Mouse (Mus musculus) ES-E14 (cell line): ENCODE measurements at regions not wholly inside any gene's neighbourhood (a gene's known extent, or its start where the extent isn't known, plus 50 kb on each side); places are given as distances from the start of the nearest gene placed in this dataset.
A peak's percentile ranks its signal among the peaks of the same experiment; 100 is the strongest.

Experiments used
- DNase-seq: peaks from one replicate; pipeline ENCODE4 v3.0.0-alpha.2; 2013; ENCODE audit warnings: low read depth, low spot score
- H3K27ac ChIP-seq: 2 replicates; pipeline ENCODE4 v1.5.1; 2012; ENCODE audit warnings: low read depth, mild to moderate bottlenecking, low read length, moderate library complexity, mixed read lengths; ENCODE audit not compliant: poor library complexity, insufficient read depth, severe bottlenecking
- H3K36me3 ChIP-seq: 2 replicates; pipeline ENCODE4 v1.6.1; 2012; ENCODE audit warnings: mild to moderate bottlenecking, low read length, moderate library complexity, mixed read lengths; ENCODE audit not compliant: control insufficient read depth, poor library complexity, insufficient read depth, severe bottlenecking
- H3K4me1 ChIP-seq, 2 experiments: fragments of 150-350 bp in 1 of 2; sonication (generic) in 1 of 2; 2 replicates each; pipeline ENCODE4 v1.6.1; 2012; ENCODE audit warnings: low read length in 2 of 2, mild to moderate bottlenecking in 1 of 2, mixed read lengths in 1 of 2; ENCODE audit not compliant: control insufficient read depth in 2 of 2, insufficient read depth in 2 of 2, poor library complexity in 1 of 2
- H3K4me3 ChIP-seq, 2 experiments: fragments of 150-350 bp in 1 of 2; sonication (generic) in 1 of 2; 2 replicates each; pipeline ENCODE4 v1.5.1; 2012; ENCODE audit warnings: low read length in 2 of 2, low read depth in 1 of 2, mild to moderate bottlenecking in 1 of 2, mixed read lengths in 1 of 2; ENCODE audit not compliant: insufficient read depth in 1 of 2, poor library complexity in 1 of 2, severe bottlenecking in 1 of 2
- H3K9ac ChIP-seq: 2 replicates; pipeline ENCODE4 v1.6.1; 2012; ENCODE audit warnings: low read depth, mild to moderate bottlenecking, low read length, mixed read lengths; ENCODE audit not compliant: poor library complexity, insufficient read depth, severe bottlenecking
- H3K9me3 ChIP-seq: fragments of 150-350 bp; sonication (generic); 2 replicates; pipeline ENCODE4 v1.6.1; 2012; ENCODE audit warnings: low read depth, mild to moderate bottlenecking, low read length; ENCODE audit not compliant: control insufficient read depth, insufficient read depth
- CHD2 ChIP-seq: IDR thresholded peaks from 2 replicates; pipeline ENCODE4 v1.6.1; 2014; ENCODE audit warnings: mild to moderate bottlenecking, low read depth, low read length, inconsistent platforms
- HCFC1 ChIP-seq: IDR thresholded peaks from 2 replicates; pipeline ENCODE4 v1.6.1; 2012; ENCODE audit warnings: low read length, inconsistent platforms, borderline replicate concordance; ENCODE audit not compliant: insufficient read depth
- MAFK ChIP-seq: IDR thresholded peaks from 2 replicates; pipeline ENCODE4 v1.6.1; 2014; ENCODE audit warnings: mild to moderate bottlenecking, low read depth, low read length, inconsistent platforms; ENCODE audit not compliant: insufficient read depth
- ZC3H11A ChIP-seq: IDR thresholded peaks from 2 replicates; pipeline ENCODE4 v1.6.1; 2012; ENCODE audit warnings: low read depth, mild to moderate bottlenecking, inconsistent platforms, low read length, borderline replicate concordance
- ZNF384 ChIP-seq: IDR thresholded peaks from 2 replicates; pipeline ENCODE4 v1.6.1; 2012; ENCODE audit warnings: low read depth, low read length, inconsistent platforms
- in situ Hi-C, 2 experiments: fragments of 600-800 bp; cut with MboI; formaldehyde crosslinking; loops; one replicate each; pipeline ENCODE4 v1.15.1; 2025; ENCODE audit warnings: low sequenced_read_pairs in 2 of 2, inconsistent platforms in 1 of 2; ENCODE audit not compliant: unreplicated experiment in 2 of 2

DNA sequence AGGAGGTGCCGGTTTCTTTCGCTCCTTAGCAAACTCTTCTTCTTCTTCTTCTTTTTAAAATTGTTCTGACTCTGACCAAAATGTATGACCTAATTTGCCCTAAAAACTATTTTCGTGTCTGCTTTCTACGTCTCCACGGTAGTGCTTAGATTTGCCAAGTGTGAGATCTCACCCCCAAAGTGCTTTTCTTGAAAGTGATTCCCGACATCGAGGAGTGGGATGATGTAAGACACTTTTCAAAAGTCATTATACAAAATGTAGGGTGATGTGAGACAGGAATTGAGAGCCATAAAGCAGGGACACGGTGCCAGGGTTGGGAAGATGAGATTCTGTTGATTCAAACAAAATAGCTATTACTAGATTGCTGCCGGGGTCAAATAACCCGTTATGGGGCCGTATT, 139.5 kb downstream of the Enc1 start:
- TF ChIP-seq ZNF384 = no peak
- TF ChIP-seq ZC3H11A = no peak
- no peak for TF ChIP-seq HCFC1
- TF ChIP-seq MAFK = no peak
- no peak for TF ChIP-seq CHD2

DNA sequence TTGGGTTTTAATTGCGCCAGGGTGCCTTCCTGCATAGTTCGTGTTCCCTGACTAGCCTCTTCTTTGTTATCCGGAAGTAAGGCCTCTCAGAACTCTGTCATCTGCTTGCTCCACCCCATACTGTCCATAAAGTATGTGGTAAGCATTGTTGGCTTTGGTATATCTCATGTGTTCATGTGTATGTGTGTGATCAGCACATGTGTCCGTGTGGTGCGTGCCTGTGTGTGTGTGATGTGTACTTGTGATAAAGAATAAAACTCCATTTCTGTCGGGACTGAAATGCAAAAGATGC, 135.3 kb downstream of the Enc1 start:
- in situ Hi-C loops = no loop called here
- H3K4me3 ChIP-seq = no peak overlapping the region
- TF ChIP-seq ZC3H11A (no peak), MAFK (no peak), HCFC1 (no peak), CHD2 (no peak), ZNF384 (no peak)
- no peaks in the 10 kb centered on the region for H3K36me3 ChIP-seq
- no peak for DNase-seq
- no peaks in the 10 kb centered on the region for H3K9me3 ChIP-seq
- no peaks in the 10 kb centered on the region; a peak in 1 of 4 replicates for H3K4me1 ChIP-seq
- no peak overlapping the region for H3K9ac ChIP-seq
- H3K27ac ChIP-seq = no peak overlapping the region

More for the DNA sequence above, 139.5 kb downstream of the Enc1 start:
- no peak overlapping the region for H3K27ac ChIP-seq
- H3K4me3 ChIP-seq = no peak overlapping the region
- H3K36me3 ChIP-seq = no peaks in the 10 kb centered on the region
- H3K9ac ChIP-seq = no peak overlapping the region
- no peaks in the 10 kb centered on the region for H3K9me3 ChIP-seq
- no peaks in the 10 kb centered on the region for H3K4me1 ChIP-seq
- DNase-seq = no peak
- in situ Hi-C loops = no loop called here

DNA sequence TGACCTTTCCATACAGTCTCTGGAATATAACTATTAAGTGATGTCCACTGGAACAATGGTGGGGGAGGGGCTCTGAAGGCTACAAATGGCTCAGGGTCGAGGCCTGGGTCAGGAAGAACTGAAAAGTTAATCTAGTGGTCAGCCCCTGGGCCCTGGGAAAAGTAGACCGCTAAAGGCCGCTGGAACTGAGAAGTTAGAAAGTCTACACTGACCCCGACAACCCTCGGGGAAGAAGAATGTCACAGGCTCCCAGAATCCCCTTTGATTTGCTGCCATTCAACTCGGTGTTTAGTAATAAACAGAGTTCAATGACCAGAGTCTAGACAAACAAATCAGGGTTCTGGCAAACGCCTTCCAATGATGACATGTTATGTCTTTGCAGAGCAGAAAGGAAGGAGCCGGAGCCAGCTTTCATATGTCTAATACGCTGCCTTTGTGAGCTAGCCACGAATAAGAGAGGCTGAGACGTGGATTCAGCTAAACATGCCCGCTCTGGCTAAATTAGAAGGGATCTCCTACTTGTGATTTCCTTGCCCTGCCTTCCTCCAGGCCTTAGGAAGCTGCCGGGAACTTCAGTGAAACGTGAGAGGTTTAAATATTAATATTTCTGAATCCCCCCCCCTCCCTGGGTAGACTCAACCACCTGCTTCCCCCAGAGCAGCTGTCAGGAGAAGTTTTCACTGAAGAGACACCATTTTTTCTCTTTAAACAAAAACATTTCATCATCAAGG, 134.8 kb downstream of the Enc1 start:
- Histone ChIP-seq H3K36me3 (no peaks in the 10 kb centered on the region), H3K9me3 (no peaks in the 10 kb centered on the region), H3K9ac (no peak overlapping the region), H3K4me1 (peaks cover 0 to under 1% of the 10 kb centered on the region in 2 experiments; a peak in 2 of 4 replicates), H3K4me3 (no peak overlapping the region), H3K27ac (no peak overlapping the region)
- in situ Hi-C loops = no loop called here
- TF ChIP-seq ZNF384 (no peak), MAFK (no peak), ZC3H11A (no peak), HCFC1 (no peak), CHD2 (no peak)
- no peak for DNase-seq

DNA sequence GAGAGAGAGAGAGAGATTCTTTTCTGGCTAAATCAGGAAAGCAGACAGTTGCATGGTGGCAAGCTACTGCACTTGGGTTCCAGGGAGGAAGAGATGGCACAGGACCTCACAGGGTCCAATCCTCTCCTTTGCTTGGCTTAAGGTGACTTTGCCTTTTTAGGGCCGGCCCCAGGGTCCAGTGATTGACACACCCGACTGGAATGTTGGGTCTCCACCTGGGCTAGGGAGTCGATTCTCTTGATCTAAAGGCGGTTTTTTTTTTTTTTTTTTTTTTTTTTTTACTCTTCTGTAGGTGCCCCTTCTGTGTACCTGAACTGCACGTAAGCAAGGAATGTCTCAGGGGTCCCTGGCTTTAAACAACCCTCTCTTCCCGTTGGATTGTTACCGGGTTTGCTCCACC, 131.4 kb downstream of the Enc1 start:
- in situ Hi-C loops = no loop called here
- DNase-seq = no peak

GRCm38 (mm10) chr13:97371200-97371599, 130.3 kb downstream of the Enc1 start:
- DNase-seq = no peak
- H3K4me1 ChIP-seq = peaks cover 3 to 4% of the 10 kb centered on the region in 2 experiments; a peak in 2 of 4 replicates
- TF ChIP-seq ZC3H11A (no peak), ZNF384 (no peak), MAFK (no peak), CHD2 (no peak), HCFC1 (no peak)
- H3K9ac ChIP-seq = no peak overlapping the region
- in situ Hi-C loops = no loop called here
- no peaks in the 10 kb centered on the region for H3K9me3 ChIP-seq
- H3K36me3 ChIP-seq = no peaks in the 10 kb centered on the region
- H3K27ac ChIP-seq = no peak overlapping the region
- H3K4me3 ChIP-seq = no peak overlapping the region

More for the DNA sequence above, 131.4 kb downstream of the Enc1 start:
- Histone ChIP-seq H3K4me1 (peaks cover 0 to 3% of the 10 kb centered on the region in 2 experiments; a peak in 2 of 4 replicates), H3K9ac (no peak overlapping the region; the same call in 1 of the 2 replicates), H3K36me3 (no peaks in the 10 kb centered on the region), H3K9me3 (no peaks in the 10 kb centered on the region), H3K27ac (no peak overlapping the region), H3K4me3 (no peak overlapping the region)
- TF ChIP-seq ZC3H11A (no peak), CHD2 (no peak), ZNF384 (peak; percentile 94), MAFK (no peak), HCFC1 (no peak)
